Mouse (Mus musculus) forebrain, embryonic 13.5 days (tissue): ENCODE results near the gene Abcb11. TPM values are rescaled to one million over a fixed set of nuclear protein-coding genes. Genes with fewer than 3 reads are reported as not detected.
"Not testable (repeated sequence)": the region's sequence is repeated elsewhere in the genome, so short reads cannot be mapped to it uniquely, and the experiment has no call there.

Experiments
- ATAC-seq: fragments of 200-750 bp; cut with Nextera tagmentation; 2 replicates; pipeline ENCODE4 v1.8.0; 2017
- H3K27ac ChIP-seq: fragments of 300-500 bp; sonication (generic); 2 replicates; pipeline ENCODE4 v1.5.1; 2015; ENCODE audit warnings: inconsistent platforms, mild to moderate bottlenecking, moderate library complexity
- H3K27me3 ChIP-seq: fragments of 300-500 bp; sonication (generic); 2 replicates; pipeline ENCODE4 v1.6.1; 2015; ENCODE audit warnings: mild to moderate bottlenecking, inconsistent platforms
- H3K36me3 ChIP-seq: fragments of 300-500 bp; sonication (generic); 2 replicates; pipeline ENCODE4 v1.6.1; 2015; ENCODE audit warnings: mild to moderate bottlenecking, inconsistent platforms; ENCODE audit not compliant: poor library complexity, severe bottlenecking
- H3K4me1 ChIP-seq: fragments of 300-500 bp; sonication (generic); 2 replicates; pipeline ENCODE4 v1.6.1; 2015; ENCODE audit warnings: inconsistent platforms
- H3K4me2 ChIP-seq: fragments of 300-500 bp; sonication (generic); 2 replicates; pipeline ENCODE4 v1.6.1; 2015; ENCODE audit warnings: inconsistent platforms, mild to moderate bottlenecking, moderate library complexity
- H3K4me3 ChIP-seq: fragments of 300-500 bp; sonication (generic); 2 replicates; pipeline ENCODE4 v1.5.1; 2015; ENCODE audit warnings: mild to moderate bottlenecking, inconsistent platforms
- H3K9ac ChIP-seq: fragments of 300-500 bp; sonication (generic); 2 replicates; pipeline ENCODE4 v1.6.1; 2015; ENCODE audit warnings: mild to moderate bottlenecking, inconsistent platforms
- H3K9me3 ChIP-seq: fragments of 300-500 bp; sonication (generic); replicated peaks from 2 replicates; pipeline ENCODE4 v1.6.1; 2016; ENCODE audit warnings: inconsistent platforms
- WGBS: fragments of 180-500 bp; shearing (Covaris S2); methylation state at CpG from one replicate; pipeline ENCODE4 v1.1.7; 2015; 5-methylcytosine and 5-hydroxymethylcytosine counted together
- polyA plus RNA-seq: library from polyadenylated mRNA; unstranded; fragments of >200 nt; fragmentation: Nextera tagmentation; extraction: Ambion mirVana; gene quantifications from 2 replicates; pipeline ENCODE4 v1.2.1, GENCODE M21; 2015

The Abcb11 gene
- polyA plus RNA-seq: 0.04 TPM in 1 of 2 replicates, not detected in the other

- 91% methylated on average over 9 of the region's 9 CpGs for WGBS
- Histone ChIP-seq H3K4me3 (no peak within 1 kb of the TSS), H3K9me3 (no peaks in the 10 kb centered on the region), H3K4me2 (no peak within 1 kb of the TSS), H3K4me1 (no peaks in the 10 kb centered on the region), H3K27ac (no peak within 1 kb of the TSS), H3K27me3 (no peaks in the 10 kb centered on the region), H3K9ac (no peak within 1 kb of the TSS), H3K36me3 (no peaks in the 10 kb centered on the region)
- no peak for ATAC-seq
Observed at GRCm38 (mm10) chr2:69342496-69343221, at the start of gene Abcb11. Gene Abcb11 (minus strand): TSS chr2:69342616.

GRCm38 (mm10) chr2:69386118-69386871 is 43.9 kb upstream of the Abcb11 start:
- no peaks in the 10 kb centered on the region for H3K4me1 ChIP-seq
- H3K27ac ChIP-seq: no peak overlapping the region
- H3K27me3 ChIP-seq: no peaks in the 10 kb centered on the region
- no peaks in the 10 kb centered on the region for H3K9me3 ChIP-seq
- H3K9ac ChIP-seq: no peak overlapping the region
- no peak overlapping the region for H3K4me3 ChIP-seq
- WGBS: 92% methylated on average over 3 of the region's 3 CpGs
- ATAC-seq: no peak
- no peak overlapping the region for H3K4me2 ChIP-seq
- no peaks in the 10 kb centered on the region for H3K36me3 ChIP-seq

DNA sequence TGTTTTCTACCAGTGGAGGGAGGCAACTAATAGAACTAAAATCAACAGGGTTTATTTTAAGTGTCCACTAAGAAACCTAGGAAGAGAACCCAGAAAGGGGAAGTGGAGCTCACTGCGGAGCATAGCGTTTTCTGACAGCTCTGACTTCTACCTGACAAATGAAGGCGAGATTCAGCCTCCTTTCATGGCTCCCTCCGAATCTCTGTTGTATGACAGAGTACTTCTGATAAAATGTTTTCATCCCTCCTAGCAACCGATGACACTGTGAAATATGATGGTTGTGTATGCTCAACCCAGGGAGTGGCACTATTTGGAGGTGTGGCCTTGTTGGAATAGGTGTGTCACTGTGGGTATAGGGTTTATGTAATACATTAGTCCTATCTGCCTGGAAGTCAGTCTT is 40.4 kb upstream of the Abcb11 start:
- Histone ChIP-seq H3K9ac (no peak overlapping the region), H3K9me3 (no peaks in the 10 kb centered on the region), H3K27ac (no peak overlapping the region), H3K27me3 (no peaks in the 10 kb centered on the region), H3K4me2 (no peak overlapping the region), H3K4me1 (no peaks in the 10 kb centered on the region), H3K4me3 (no peak overlapping the region), H3K36me3 (no peaks in the 10 kb centered on the region)
- 91% methylated on average over 5 of the region's 5 CpGs for WGBS
- ATAC-seq: no peak

DNA sequence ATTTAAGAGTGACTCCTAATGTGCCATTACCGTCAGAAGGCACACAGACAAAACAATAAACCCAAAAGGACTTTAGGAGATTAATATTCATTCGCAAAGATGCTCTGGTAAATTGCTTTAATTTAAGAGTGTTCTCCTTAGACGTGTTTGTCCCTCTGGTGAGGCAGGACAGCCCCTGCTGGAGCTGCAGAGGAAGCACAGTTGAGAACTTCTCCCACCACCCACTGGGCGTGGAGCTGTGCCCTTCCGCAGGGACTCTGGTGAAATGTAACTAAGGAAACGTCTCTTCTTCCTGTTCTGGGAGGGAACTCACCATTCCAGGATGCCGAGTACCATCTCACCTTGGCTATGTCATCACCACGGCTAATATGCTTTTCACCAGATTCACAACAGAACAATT is 39.3 kb upstream of the Abcb11 start:
- H3K4me1 ChIP-seq: no peaks in the 10 kb centered on the region
- H3K9me3 ChIP-seq: no peaks in the 10 kb centered on the region
- H3K27ac ChIP-seq: no peak overlapping the region
- no peak overlapping the region for H3K4me3 ChIP-seq
- WGBS: 55% methylated on average over 8 of the region's 8 CpGs
- no peaks in the 10 kb centered on the region for H3K27me3 ChIP-seq
- H3K36me3 ChIP-seq: no peaks in the 10 kb centered on the region
- H3K4me2 ChIP-seq: no peak overlapping the region
- ATAC-seq: no peak
- no peak overlapping the region for H3K9ac ChIP-seq

GRCm38 (mm10) chr2:69380281-69380680 is 37.9 kb upstream of the Abcb11 start, which contains the start of gene Dhrs9:
Gene Dhrs9 (plus strand): TSS chr2:69380445.
- Histone ChIP-seq H3K27ac (no peak within 1 kb of the TSS), H3K4me3 (no peak within 1 kb of the TSS), H3K9me3 (no peaks in the 10 kb centered on the region), H3K4me1 (no peaks in the 10 kb centered on the region), H3K36me3 (no peaks in the 10 kb centered on the region), H3K4me2 (no peak within 1 kb of the TSS), H3K27me3 (no peaks in the 10 kb centered on the region), H3K9ac (no peak within 1 kb of the TSS)
- WGBS: 89% methylated on average over 13 of the region's 13 CpGs
- no peak for ATAC-seq

GRCm38 (mm10) chr2:69379801-69380200 is 37.4 kb upstream of the Abcb11 start:
- no peak for ATAC-seq
- H3K27ac ChIP-seq: no peak overlapping the region
- H3K9me3 ChIP-seq: no peaks in the 10 kb centered on the region
- H3K27me3 ChIP-seq: no peaks in the 10 kb centered on the region
- H3K4me2 ChIP-seq: no peak overlapping the region
- H3K36me3 ChIP-seq: no peaks in the 10 kb centered on the region
- 75% methylated on average over 1 of the region's 1 CpGs for WGBS
- no peak overlapping the region for H3K9ac ChIP-seq
- no peaks in the 10 kb centered on the region for H3K4me1 ChIP-seq
- H3K4me3 ChIP-seq: no peak overlapping the region

DNA sequence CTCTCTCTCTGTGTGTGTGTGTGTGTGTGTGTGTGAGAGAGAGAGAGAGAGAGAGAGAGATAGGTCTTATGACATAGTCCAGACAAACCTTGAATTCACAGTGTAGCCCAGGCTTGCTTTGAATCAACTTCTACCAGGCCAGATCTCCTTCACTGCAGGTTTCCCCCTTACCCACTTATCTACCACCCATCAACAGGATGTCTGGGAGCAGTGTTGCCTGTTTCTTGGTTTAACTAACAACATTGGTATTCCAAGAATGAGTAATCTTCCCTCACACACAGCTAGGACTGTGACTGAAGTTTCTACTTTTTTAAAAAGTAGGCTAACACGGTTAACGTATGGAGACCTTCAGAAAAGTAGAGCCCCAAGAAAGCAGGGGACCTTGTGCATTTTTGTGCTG is 34.4 kb upstream of the Abcb11 start:
- WGBS: 90% methylated on average over 2 of the region's 2 CpGs

GRCm38 (mm10) chr2:69365275-69365674 is 22.9 kb upstream of the Abcb11 start:
- no peak for ATAC-seq
- no peak overlapping the region for H3K27ac ChIP-seq
- WGBS: 100% methylated on average over 1 of the region's 1 CpGs
- H3K9ac ChIP-seq: no peak overlapping the region
- H3K36me3 ChIP-seq: no peaks in the 10 kb centered on the region
- H3K9me3 ChIP-seq: no peaks in the 10 kb centered on the region
- H3K27me3 ChIP-seq: no peaks in the 10 kb centered on the region
- no peak overlapping the region for H3K4me3 ChIP-seq
- H3K4me2 ChIP-seq: no peak overlapping the region
- H3K4me1 ChIP-seq: no peaks in the 10 kb centered on the region

More for the DNA sequence above, 34.4 kb upstream of the Abcb11 start:
- H3K36me3 ChIP-seq: no peaks in the 10 kb centered on the region
- no peaks in the 10 kb centered on the region for H3K27me3 ChIP-seq
- no peak overlapping the region for H3K9ac ChIP-seq
- H3K9me3 ChIP-seq: no peaks in the 10 kb centered on the region
- no peaks in the 10 kb centered on the region for H3K4me1 ChIP-seq
- H3K27ac ChIP-seq: no peak overlapping the region
- H3K4me2 ChIP-seq: no peak overlapping the region
- no peak overlapping the region for H3K4me3 ChIP-seq
- no peak for ATAC-seq

DNA sequence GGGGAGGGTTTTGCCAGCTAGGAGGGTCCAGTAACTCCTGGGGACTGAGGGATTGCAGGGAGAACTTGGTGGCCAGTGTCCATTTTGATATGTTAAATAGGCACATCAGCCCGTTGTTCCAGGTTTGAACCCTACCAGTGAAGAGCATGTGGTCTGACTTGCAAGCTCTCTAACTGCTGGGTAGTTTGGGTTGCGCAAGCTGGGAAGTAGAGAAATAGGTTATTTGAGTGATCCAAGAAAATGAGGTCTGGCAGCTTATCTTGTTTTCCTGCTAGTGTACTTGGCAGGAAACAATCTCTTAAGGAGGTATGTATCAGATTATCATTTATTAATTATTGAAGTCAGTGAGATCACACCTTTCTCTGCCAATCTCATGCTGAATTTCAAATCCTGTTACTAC is 22.4 kb upstream of the Abcb11 start:
- ATAC-seq: no peak
- no peak overlapping the region for H3K27ac ChIP-seq
- no peaks in the 10 kb centered on the region for H3K9me3 ChIP-seq

DNA sequence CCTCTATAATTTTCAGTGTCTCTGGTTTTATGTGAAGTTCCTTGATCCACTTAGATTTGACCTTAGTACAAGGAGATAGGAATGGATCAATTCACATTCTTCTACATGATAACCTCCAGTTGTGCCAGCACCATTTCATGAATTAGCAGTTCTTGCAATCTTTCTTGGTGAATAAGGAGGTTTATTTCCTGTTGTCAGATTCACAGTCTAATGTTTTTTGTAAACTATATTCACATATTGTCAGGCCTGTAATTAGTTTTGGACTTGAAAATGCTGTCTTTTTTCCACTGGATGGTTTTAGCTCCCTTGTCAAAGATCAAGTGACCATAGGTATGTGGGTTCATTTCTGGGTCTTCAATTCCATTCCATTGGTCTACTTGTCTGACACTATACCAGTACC is 13.0 kb upstream of the Abcb11 start:
- ATAC-seq: peak; percentile 100
- not testable (repeated sequence) for H3K27me3 ChIP-seq, H3K9ac ChIP-seq, H3K4me2 ChIP-seq, H3K36me3 ChIP-seq, H3K9me3 ChIP-seq, H3K4me3 ChIP-seq, H3K4me1 ChIP-seq, H3K27ac ChIP-seq

More for the DNA sequence above, 22.4 kb upstream of the Abcb11 start:
- WGBS: 84% methylated on average over 2 of the region's 2 CpGs
- H3K27me3 ChIP-seq: no peaks in the 10 kb centered on the region
- no peaks in the 10 kb centered on the region for H3K36me3 ChIP-seq
- H3K4me1 ChIP-seq: no peaks in the 10 kb centered on the region
- no peak overlapping the region for H3K9ac ChIP-seq
- no peak overlapping the region for H3K4me2 ChIP-seq
- no peak overlapping the region for H3K4me3 ChIP-seq

DNA sequence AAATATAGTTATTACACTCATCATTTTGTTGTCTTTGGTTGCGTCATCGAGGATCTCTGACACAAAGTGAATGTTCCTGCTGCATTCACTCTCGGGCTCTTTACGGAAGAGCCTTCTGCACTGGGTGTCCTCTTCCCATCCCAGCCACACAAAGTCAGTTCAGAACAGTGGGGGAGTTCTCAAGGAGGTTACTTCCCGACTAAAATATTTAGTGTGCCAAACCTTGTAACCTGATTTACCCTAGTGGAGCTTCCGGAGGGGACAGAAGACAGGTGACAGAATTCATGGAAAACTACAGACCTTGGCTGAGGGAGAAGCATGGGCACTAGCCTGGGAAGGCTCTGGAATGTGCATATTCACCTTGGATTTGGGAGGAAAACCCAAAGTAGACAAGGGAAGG is 910 bp downstream of the Abcb11 start:
- Histone ChIP-seq H3K4me1 (no peaks in the 10 kb centered on the region), H3K36me3 (no peaks in the 10 kb centered on the region), H3K27me3 (no peaks in the 10 kb centered on the region), H3K4me2 (no peak overlapping the region), H3K9me3 (no peaks in the 10 kb centered on the region), H3K4me3 (no peak overlapping the region), H3K27ac (no peak overlapping the region), H3K9ac (no peak overlapping the region)
- WGBS: 89% methylated on average over 6 of the region's 6 CpGs
- ATAC-seq: no peak

DNA sequence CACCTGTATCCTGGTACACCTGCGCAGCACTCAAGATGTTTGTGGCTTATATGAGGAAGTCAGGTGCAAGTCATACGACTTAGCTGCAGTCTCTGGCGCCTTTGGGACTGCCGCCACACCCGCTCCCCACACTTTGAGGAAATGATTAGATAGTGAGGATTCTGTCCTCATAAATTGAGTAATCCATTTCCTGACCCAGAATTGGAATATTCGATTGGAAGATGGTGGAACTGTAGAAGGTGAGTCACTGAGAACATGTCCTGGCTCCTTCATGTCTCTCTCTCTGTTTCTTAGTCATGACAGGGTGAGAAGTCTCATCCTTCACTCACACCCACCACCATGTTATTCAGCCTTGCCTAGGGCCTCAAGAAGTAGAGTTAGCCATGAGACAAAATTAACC is 10.9 kb downstream of the Abcb11 start:
- not testable (repeated sequence) for H3K27me3 ChIP-seq, H3K9me3 ChIP-seq, H3K36me3 ChIP-seq, ATAC-seq, H3K9ac ChIP-seq, H3K4me1 ChIP-seq, H3K4me2 ChIP-seq, H3K4me3 ChIP-seq, H3K27ac ChIP-seq
- WGBS: 92% methylated on average over 6 of the region's 6 CpGs
